Mouse (Mus musculus) left cerebral cortex, adult 11 months (tissue): ENCODE measurements around the gene Gm37240.

Experiments
- DNase-seq: peaks from one replicate; pipeline ENCODE4 v3.0.0; 2022; ENCODE audit warnings: low spot score

Gene Gm37240

GRCm38 (mm10) chr3:84471146-84471545, 1416.2 kb downstream of the Gm37240 start:
- DNase-seq = no peak

- no peak for DNase-seq
Measured at GRCm38 (mm10) chr3:84468111-84468453, 1419.2 kb downstream of the Gm37240 start.

GRCm38 (mm10) chr3:84467419-84468110, 1419.8 kb downstream of the Gm37240 start:
- DNase-seq = no peak

GRCm38 (mm10) chr3:84465822-84466500, 1421.4 kb downstream of the Gm37240 start:
- DNase-seq = no peak

- DNase-seq = no peak
Measured at GRCm38 (mm10) chr3:84461687-84462086, 1425.6 kb downstream of the Gm37240 start.

GRCm38 (mm10) chr3:84460952-84461351, 1426.4 kb downstream of the Gm37240 start:
- no peak for DNase-seq

GRCm38 (mm10) chr3:84460499-84460898, 1426.8 kb downstream of the Gm37240 start:
- DNase-seq = no peak

- DNase-seq = no peak
Measured at GRCm38 (mm10) chr3:84455733-84456417, 1431.4 kb downstream of the Gm37240 start.

- no peak for DNase-seq
Measured at GRCm38 (mm10) chr3:84450651-84451050, 1436.7 kb downstream of the Gm37240 start.

- no peak for DNase-seq
Measured at GRCm38 (mm10) chr3:84449015-84449414, 1438.3 kb downstream of the Gm37240 start.

GRCm38 (mm10) chr3:84447803-84448202, 1439.5 kb downstream of the Gm37240 start:
- DNase-seq = no peak
